Mouse (Mus musculus): Measurements from ENCODE around the gene Tle2. TPM values are rescaled to one million over a fixed set of nuclear protein-coding genes. Genes with fewer than 3 reads are reported as not detected.

The Tle2 gene
- 250 and 345 TPM in 2 replicates for polyA plus RNA-seq (2012; rRNA removed)
- 38.1 and 52.2 TPM in 2 replicates for polyA plus RNA-seq (2014; fragmentation: Nextera tagmentation; extraction: Ambion mirVana)

- no peak within 1 kb of the TSS; the same call in 1 of the 2 replicates for H3K27ac ChIP-seq (replicated peaks; ENCODE audit: low read depth, low read length)
- no peak for DNase-seq (ENCODE audit: low spot score)
- 0 out of 2 replicates have a peak, but pooled peaks cover 3% of the 10 kb centered on the region for H3K27me3 ChIP-seq (ENCODE audit: control insufficient read depth, insufficient read depth, low read length)
- H3K4me3 ChIP-seq (replicated peaks; ENCODE audit: low read length), result peak within 1 kb of the TSS; percentile 66
- WGBS, result 24% methylated on average over 10 of the region's 10 CpGs
- TF ChIP-seq POLR2A (IDR thresholded peaks at IDR 0.05; ENCODE audit: borderline replicate concordance, extremely low read depth, insufficient read depth, insufficient read length), result no peak
- H3K4me1 ChIP-seq (ENCODE audit: control insufficient read depth, insufficient read depth, low read length), result peaks cover 46% of the 10 kb centered on the region
- peak within 1 kb of the TSS; percentile 74 for H3K9ac ChIP-seq (ENCODE audit: low read depth, low read length, severe bottlenecking)
- H3K36me3 ChIP-seq (ENCODE audit: control insufficient read depth, insufficient read depth, low read length), result 0 out of 2 replicates have a peak, but pooled peaks cover 4% of the 10 kb centered on the region
- ATAC-seq (ENCODE audit: low FRiP score, low read depth), result no peak
- no peaks in the 10 kb centered on the region for H3K9me3 ChIP-seq (ENCODE audit: control insufficient read depth, low read length)
- H3K4me2 ChIP-seq (replicated peaks; ENCODE audit: low read depth, low read length, severe bottlenecking), result peak within 1 kb of the TSS; percentile 71
Measured at GRCm38 (mm10) chr10:81574081-81575056, at the start of gene Tle2. Gene Tle2, plus strand, starts transcription at chr10:81574561.

- no peak overlapping the region for H3K4me2 ChIP-seq (replicated peaks; ENCODE audit: low read depth, low read length, severe bottlenecking)
- no peak for TF ChIP-seq POLR2A (IDR thresholded peaks at IDR 0.05; ENCODE audit: borderline replicate concordance, extremely low read depth, insufficient read depth, insufficient read length)
- WGBS, result 51% methylated on average over 12 of the region's 13 CpGs
- no peak overlapping the region for H3K27ac ChIP-seq (replicated peaks; ENCODE audit: low read depth, low read length)
- no peak overlapping the region for H3K4me3 ChIP-seq (replicated peaks; ENCODE audit: low read length)
- no peak overlapping the region for H3K9ac ChIP-seq (ENCODE audit: low read depth, low read length, severe bottlenecking)
- H3K9me3 ChIP-seq (ENCODE audit: control insufficient read depth, low read length), result no peaks in the 10 kb centered on the region
- DNase-seq (ENCODE audit: low spot score), result no peak
- ATAC-seq (ENCODE audit: low FRiP score, low read depth), result no peak
- no peaks in the 10 kb centered on the region for H3K4me1 ChIP-seq (ENCODE audit: control insufficient read depth, insufficient read depth, low read length)
- H3K36me3 ChIP-seq (ENCODE audit: control insufficient read depth, insufficient read depth, low read length), result peaks cover 21% of the 10 kb centered on the region
- no peaks in the 10 kb centered on the region; the same call in 1 of the 2 replicates for H3K27me3 ChIP-seq (ENCODE audit: control insufficient read depth, insufficient read depth, low read length)
Measured at GRCm38 (mm10) chr10:81525017-81525694, 49.2 kb upstream of the Tle2 start.

GRCm38 (mm10) chr10:81526779-81527178, 47.6 kb upstream of the Tle2 start:
- no peak overlapping the region for H3K4me2 ChIP-seq (replicated peaks; ENCODE audit: low read depth, low read length, severe bottlenecking)
- no peaks in the 10 kb centered on the region for H3K9me3 ChIP-seq (ENCODE audit: control insufficient read depth, low read length)
- H3K9ac ChIP-seq (ENCODE audit: low read depth, low read length, severe bottlenecking), result no peak overlapping the region
- no peak overlapping the region for H3K4me3 ChIP-seq (replicated peaks; ENCODE audit: low read length)
- WGBS, result 13% methylated on average over 14 of the region's 14 CpGs
- H3K27ac ChIP-seq (replicated peaks; ENCODE audit: low read depth, low read length), result no peak overlapping the region
- DNase-seq (ENCODE audit: low spot score), result peak; percentile 56
- ATAC-seq (ENCODE audit: low FRiP score, low read depth), result no peak
- H3K27me3 ChIP-seq (ENCODE audit: control insufficient read depth, insufficient read depth, low read length), result no peaks in the 10 kb centered on the region; the same call in 1 of the 2 replicates
- peaks cover 34% of the 10 kb centered on the region for H3K36me3 ChIP-seq (ENCODE audit: control insufficient read depth, insufficient read depth, low read length)
- TF ChIP-seq POLR2A (IDR thresholded peaks at IDR 0.05; ENCODE audit: borderline replicate concordance, extremely low read depth, insufficient read depth, insufficient read length), result no peak
- H3K4me1 ChIP-seq (ENCODE audit: control insufficient read depth, insufficient read depth, low read length), result no peaks in the 10 kb centered on the region

GRCm38 (mm10) chr10:81534826-81535225, 39.5 kb upstream of the Tle2 start:
- Histone ChIP-seq H3K36me3 (ENCODE audit: control insufficient read depth, insufficient read depth, low read length) (peaks cover 44% of the 10 kb centered on the region), H3K4me1 (ENCODE audit: control insufficient read depth, insufficient read depth, low read length) (no peaks in the 10 kb centered on the region), H3K9me3 (ENCODE audit: control insufficient read depth, low read length) (no peaks in the 10 kb centered on the region), H3K4me2 (replicated peaks; ENCODE audit: low read depth, low read length, severe bottlenecking) (no peak overlapping the region), H3K4me3 (replicated peaks; ENCODE audit: low read length) (no peak overlapping the region), H3K27me3 (ENCODE audit: control insufficient read depth, insufficient read depth, low read length) (no peaks in the 10 kb centered on the region), H3K9ac (ENCODE audit: low read depth, low read length, severe bottlenecking) (no peak overlapping the region), H3K27ac (replicated peaks; ENCODE audit: low read depth, low read length) (no peak overlapping the region)
- WGBS, result 56% methylated on average over 16 of the region's 16 CpGs
- DNase-seq (ENCODE audit: low spot score) (no peak), ATAC-seq (ENCODE audit: low FRiP score, low read depth) (no peak)
- no peak for TF ChIP-seq POLR2A (IDR thresholded peaks at IDR 0.05; ENCODE audit: borderline replicate concordance, extremely low read depth, insufficient read depth, insufficient read length)

GRCm38 (mm10) chr10:81536734-81537133, 37.6 kb upstream of the Tle2 start:
- ATAC-seq (ENCODE audit: low FRiP score, low read depth) (no peak), DNase-seq (ENCODE audit: low spot score) (no peak)
- peaks cover 34% of the 10 kb centered on the region for H3K36me3 ChIP-seq (ENCODE audit: control insufficient read depth, insufficient read depth, low read length)
- no peak overlapping the region for H3K9ac ChIP-seq (ENCODE audit: low read depth, low read length, severe bottlenecking)
- no peak overlapping the region for H3K4me3 ChIP-seq (replicated peaks; ENCODE audit: low read length)
- TF ChIP-seq POLR2A (IDR thresholded peaks at IDR 0.05; ENCODE audit: borderline replicate concordance, extremely low read depth, insufficient read depth, insufficient read length), result no peak
- 78% methylated on average over 6 of the region's 6 CpGs for WGBS
- H3K27ac ChIP-seq (replicated peaks; ENCODE audit: low read depth, low read length), result no peak overlapping the region
- no peak overlapping the region for H3K4me2 ChIP-seq (replicated peaks; ENCODE audit: low read depth, low read length, severe bottlenecking)
- H3K4me1 ChIP-seq (ENCODE audit: control insufficient read depth, insufficient read depth, low read length), result no peaks in the 10 kb centered on the region
- no peaks in the 10 kb centered on the region for H3K9me3 ChIP-seq (ENCODE audit: control insufficient read depth, low read length)
- no peaks in the 10 kb centered on the region for H3K27me3 ChIP-seq (ENCODE audit: control insufficient read depth, insufficient read depth, low read length)
